Mouse (Mus musculus) kidney, postnatal 0 days (tissue): ENCODE results near the gene Zfp706. TPM values are rescaled to one million over a fixed set of nuclear protein-coding genes. Genes with fewer than 3 reads are reported as not detected.

ENCODE experiments used
- ATAC-seq: fragments of 200-750 bp; cut with Nextera tagmentation; replicated peaks from 2 replicates; pipeline ENCODE4 v1.8.0; 2017; ENCODE audit warnings: low read depth, moderate number of reproducible peaks, moderate TSS enrichment, moderate library complexity; ENCODE audit not compliant: low FRiP score
- DNase-seq: peaks from one replicate; pipeline ENCODE4 v3.0.0-alpha.2; 2016; ENCODE audit warnings: low spot score
- H3K27ac ChIP-seq: fragments of 300-500 bp; sonication (generic); 2 replicates; pipeline ENCODE4 v1.5.1; 2014; ENCODE audit warnings: mild to moderate bottlenecking
- H3K27me3 ChIP-seq: fragments of 300-500 bp; sonication (generic); 2 replicates; pipeline ENCODE4 v1.6.1; 2014; ENCODE audit warnings: low read length, mixed read lengths; ENCODE audit not compliant: insufficient read depth
- H3K36me3 ChIP-seq: fragments of 300-500 bp; sonication (generic); 2 replicates; pipeline ENCODE4 v1.6.1; 2014; ENCODE audit warnings: low read length, mixed read lengths; ENCODE audit not compliant: insufficient read depth
- H3K4me1 ChIP-seq: fragments of 300-500 bp; sonication (generic); replicated peaks from 2 replicates; pipeline ENCODE4 v1.6.1; 2014; ENCODE audit warnings: antibody characterized with exemption, low read length, mixed read lengths; ENCODE audit not compliant: insufficient read depth
- H3K4me2 ChIP-seq: fragments of 300-500 bp; sonication (generic); 2 replicates; pipeline ENCODE4 v1.6.1; 2014; ENCODE audit warnings: mild to moderate bottlenecking, low read length, moderate library complexity, mixed read lengths
- H3K4me3 ChIP-seq: fragments of 300-500 bp; sonication (generic); replicated peaks from 2 replicates; pipeline ENCODE4 v1.5.1; 2014; ENCODE audit warnings: low read depth, low read length
- H3K9ac ChIP-seq: fragments of 300-500 bp; sonication (generic); 2 replicates; pipeline ENCODE4 v1.6.1; 2014; ENCODE audit warnings: low read depth, low read length
- H3K9me3 ChIP-seq: fragments of 300-500 bp; sonication (generic); replicated peaks from 2 replicates; pipeline ENCODE4 v1.6.1; 2016; ENCODE audit warnings: low read length, inconsistent platforms, mixed read lengths
- CTCF ChIP-seq: IDR thresholded peaks from 2 replicates; pipeline ENCODE4 v1.5.1; 2016; ENCODE audit warnings: antibody characterized with exemption, low read depth, mild to moderate bottlenecking, moderate library complexity
- WGBS: fragments of 180-500 bp; shearing (Covaris S2); extraction: QIAGEN DNeasy Blood & Tissue Kit; methylation state at CpG from one replicate; pipeline ENCODE4 v1.1.7; 2014; 5-methylcytosine and 5-hydroxymethylcytosine counted together
- polyA plus RNA-seq: library from polyadenylated mRNA; unstranded; fragments of >200 nt; fragmentation: Nextera tagmentation; extraction: Ambion mirVana; gene quantifications from 2 replicates; pipeline ENCODE4 v1.2.1, GENCODE M21; 2015

Gene Zfp706
- polyA plus RNA-seq, 1 experiment from 2014 or later: 509 TPM

DNA sequence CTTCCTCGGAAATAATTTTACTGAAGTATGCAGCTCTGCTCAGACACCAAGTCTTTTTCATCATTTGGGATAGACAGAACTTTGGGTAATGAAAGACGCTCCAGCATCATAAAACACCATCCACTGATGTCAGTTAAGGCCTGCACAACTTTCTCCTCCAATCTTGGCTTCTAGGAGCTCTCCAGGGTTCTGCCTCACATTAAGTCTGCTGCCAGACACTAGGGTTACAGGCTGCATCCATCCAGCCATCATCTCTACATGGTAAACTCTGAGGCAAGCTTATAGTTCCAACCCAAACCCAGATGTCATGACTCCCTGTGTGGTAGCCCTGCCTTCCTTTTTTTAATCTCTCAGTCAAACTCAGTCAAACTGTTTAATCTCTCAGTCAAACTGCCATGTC is 25.9 kb upstream of the Zfp706 start:
- no peaks in the 10 kb centered on the region for H3K9me3 ChIP-seq
- DNase-seq (peak; percentile 15), ATAC-seq (no peak)
- no peaks in the 10 kb centered on the region for H3K36me3 ChIP-seq
- H3K4me3 ChIP-seq: no peak overlapping the region
- no peaks in the 10 kb centered on the region for H3K4me1 ChIP-seq
- no peak overlapping the region for H3K27ac ChIP-seq
- no peak overlapping the region for H3K4me2 ChIP-seq
- H3K9ac ChIP-seq: no peak overlapping the region
- TF ChIP-seq CTCF: no peak
- WGBS: 80% methylated on average over 2 of the region's 2 CpGs
- H3K27me3 ChIP-seq: no peaks in the 10 kb centered on the region

GRCm38 (mm10) chr15:37031334-37032150 is 24.0 kb upstream of the Zfp706 start:
- no peaks in the 10 kb centered on the region for H3K4me1 ChIP-seq
- H3K9me3 ChIP-seq: no peaks in the 10 kb centered on the region
- no peak overlapping the region for H3K4me2 ChIP-seq
- H3K9ac ChIP-seq: no peak overlapping the region
- no peak for TF ChIP-seq CTCF
- no peaks in the 10 kb centered on the region for H3K27me3 ChIP-seq
- H3K36me3 ChIP-seq: no peaks in the 10 kb centered on the region
- no peak overlapping the region for H3K27ac ChIP-seq
- H3K4me3 ChIP-seq: no peak overlapping the region
- 43% methylated on average over 6 of the region's 6 CpGs for WGBS
- ATAC-seq (no peak), DNase-seq (peak; percentile 16)

- WGBS: 83% methylated on average over 3 of the region's 3 CpGs
- Histone ChIP-seq H3K27ac (no peak overlapping the region), H3K9ac (no peak overlapping the region), H3K4me2 (no peak overlapping the region), H3K27me3 (no peaks in the 10 kb centered on the region), H3K9me3 (no peaks in the 10 kb centered on the region), H3K36me3 (no peaks in the 10 kb centered on the region), H3K4me1 (no peaks in the 10 kb centered on the region), H3K4me3 (no peak overlapping the region)
- no peak for DNase-seq
- no peak for ATAC-seq
- TF ChIP-seq CTCF: no peak
Measured at GRCm38 (mm10) chr15:37030929-37031328, 23.4 kb upstream of the Zfp706 start.

GRCm38 (mm10) chr15:37027956-37028355 is 20.4 kb upstream of the Zfp706 start:
- no peaks in the 10 kb centered on the region for H3K4me1 ChIP-seq

GRCm38 (mm10) chr15:37026458-37026857 is 18.9 kb upstream of the Zfp706 start:
- DNase-seq (no peak), ATAC-seq (no peak)
- Histone ChIP-seq H3K27ac (no peak overlapping the region), H3K27me3 (no peaks in the 10 kb centered on the region), H3K4me2 (no peak overlapping the region), H3K9ac (no peak overlapping the region), H3K9me3 (no peaks in the 10 kb centered on the region), H3K4me3 (no peak overlapping the region), H3K4me1 (no peaks in the 10 kb centered on the region), H3K36me3 (no peaks in the 10 kb centered on the region)
- WGBS: 72% methylated on average over 4 of the region's 4 CpGs
- TF ChIP-seq CTCF: no peak

More at GRCm38 (mm10) chr15:37027956-37028355, 20.4 kb upstream of the Zfp706 start:
- Histone ChIP-seq H3K27ac (no peak overlapping the region), H3K9ac (no peak overlapping the region), H3K4me3 (no peak overlapping the region), H3K9me3 (no peaks in the 10 kb centered on the region), H3K4me2 (no peak overlapping the region), H3K27me3 (no peaks in the 10 kb centered on the region), H3K36me3 (no peaks in the 10 kb centered on the region)
- ATAC-seq (no peak), DNase-seq (no peak)
- TF ChIP-seq CTCF: no peak

GRCm38 (mm10) chr15:37020581-37021245 is 13.1 kb upstream of the Zfp706 start:
- H3K27me3 ChIP-seq: no peaks in the 10 kb centered on the region
- DNase-seq (peak; percentile 45), ATAC-seq (no peak)
- H3K36me3 ChIP-seq: no peaks in the 10 kb centered on the region
- H3K4me3 ChIP-seq: no peak overlapping the region
- TF ChIP-seq CTCF: peak; percentile 73
- no peaks in the 10 kb centered on the region for H3K9me3 ChIP-seq
- H3K27ac ChIP-seq: no peak overlapping the region
- no peaks in the 10 kb centered on the region for H3K4me1 ChIP-seq
- no peak overlapping the region for H3K4me2 ChIP-seq
- no peak overlapping the region for H3K9ac ChIP-seq
